Mouse (Mus musculus): ENCODE measurements around the gene Cebpzos. TPM values are rescaled to one million over a fixed set of nuclear protein-coding genes. Genes with fewer than 3 reads are reported as not detected.

Gene Cebpzos
- total RNA-seq (2023) = 10 to 100 TPM in 1 of 2 experiments, 1 to 10 TPM in 1; 6.3 to 11.7 TPM

GRCm38 (mm10) chr17:78916369-78916813, at the start of gene Cebpzos:
Gene Cebpzos (plus strand): TSS chr17:78916500.

GRCm38 (mm10) chr17:78882401-78883112, 33.7 kb upstream of the Cebpzos start, which contains the start of gene Eif2ak2:
Gene Eif2ak2 (minus strand): TSS chr17:78882573.

GRCm38 (mm10) chr17:78906892-78907291, 9.4 kb upstream of the Cebpzos start, which contains the start of gene Sult6b1:
Gene Sult6b1 (minus strand): TSS chr17:78906992.

GRCm38 (mm10) chr17:78936466-78937228, 20.3 kb downstream of the Cebpzos start, which contains the start of the genes Cebpz and Ndufaf7:
Gene Cebpz (minus strand): TSS chr17:78937066.
Gene Ndufaf7 (plus strand): TSS chr17:78937136.

Other genes with a start within 250 kb of the Cebpzos start
- gene Strn, start 179.3 kb upstream of the Cebpzos start, total RNA-seq (2023) = 10 to 100 TPM; 28.5 to 34.5 TPM
- gene Heatr5b, start 81.1 kb upstream of the Cebpzos start, total RNA-seq (2023) = 10 to 100 TPM; 26.0 to 28.2 TPM
- 10 to 100 TPM; 17.6 to 20.0 TPM for gene Gpatch11, start 80.9 kb upstream of the Cebpzos start, total RNA-seq (2023)
- 10 to 100 TPM; 42.5 to 47.4 TPM for gene Eif2ak2, start 33.9 kb upstream of the Cebpzos start, total RNA-seq (2023)
- not detected for gene Sult6b1, start 9.5 kb upstream of the Cebpzos start, total RNA-seq (2023)
- gene Cebpz, start 20.6 kb downstream of the Cebpzos start, total RNA-seq (2023) = 10 to 100 TPM; 74.5 to 81.3 TPM
- gene Ndufaf7, start 20.6 kb downstream of the Cebpzos start, total RNA-seq (2023) = 10 to 100 TPM; 38.0 to 39.9 TPM
- gene Prkd3, start 104.3 kb downstream of the Cebpzos start, total RNA-seq (2023) = 10 to 100 TPM; 68.7 to 69.3 TPM
- gene Qpct, start 135.4 kb downstream of the Cebpzos start, total RNA-seq (2023) = 1 to 10 TPM; 5.6 to 6.9 TPM